Mouse (Mus musculus) embryo, embryonic 11 days (tissue): ENCODE measurements at regions not wholly inside any gene's neighbourhood (a gene's known extent, or its start where the extent isn't known, plus 50 kb on each side); places are given as distances from the start of the nearest gene placed in this dataset.

ENCODE experiments used
- DNase-seq: peaks from one replicate; pipeline ENCODE4 v3.0.0-alpha.2; 2015

GRCm38 (mm10) chr5:29142957-29143356 lies 52.8 kb upstream of the Rnf32 start:
- DNase-seq = no peak

DNA sequence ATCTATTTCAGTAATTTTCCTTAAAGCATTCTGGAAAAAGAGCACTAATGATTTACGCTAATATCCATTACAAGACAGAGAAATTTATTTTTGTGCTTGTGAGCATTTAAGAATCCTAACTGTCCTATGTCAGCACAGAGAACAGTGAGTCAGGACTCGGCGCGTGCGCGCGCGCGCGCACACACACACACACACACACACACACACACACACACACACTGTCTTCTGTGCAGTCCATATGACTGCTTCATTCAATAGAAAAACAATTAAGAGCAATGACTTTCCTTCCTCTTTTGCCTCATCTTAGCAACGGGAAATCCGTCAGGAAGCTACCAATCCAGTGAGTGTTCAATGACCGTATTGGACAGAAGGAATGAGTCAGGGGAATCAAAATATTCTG lies 53.3 kb upstream of the Rnf32 start:
- DNase-seq = no peak

GRCm38 (mm10) chr5:29137481-29137880 lies 58.3 kb upstream of the Rnf32 start:
- no peak for DNase-seq

DNA sequence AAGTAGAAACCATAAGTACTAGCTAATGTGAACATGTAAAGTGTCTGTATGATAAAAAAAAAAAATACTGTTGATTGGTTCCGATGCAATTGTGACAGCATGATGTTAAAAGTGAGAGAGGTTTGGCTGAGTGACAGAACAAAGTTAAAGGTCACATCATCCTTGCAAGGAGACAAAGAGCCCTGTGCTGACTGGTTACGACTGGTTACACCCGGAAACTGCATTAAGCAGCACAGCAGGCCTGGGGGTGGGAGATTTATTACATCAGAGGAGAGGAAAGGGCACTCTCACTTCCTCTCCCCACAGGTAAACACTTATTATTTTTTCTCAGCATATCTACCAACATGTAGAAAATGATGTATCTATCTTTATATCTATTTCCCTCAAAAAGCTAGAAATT lies 63.5 kb upstream of the Rnf32 start:
- DNase-seq = peak; percentile 62

- DNase-seq = peak; percentile 21
These were observed 64.0 kb upstream of the Rnf32 start for GRCm38 (mm10) chr5:29131762-29132161.

- no peak for DNase-seq
These were observed 66.1 kb upstream of the Rnf32 start for GRCm38 (mm10) chr5:29129724-29130123.

DNA sequence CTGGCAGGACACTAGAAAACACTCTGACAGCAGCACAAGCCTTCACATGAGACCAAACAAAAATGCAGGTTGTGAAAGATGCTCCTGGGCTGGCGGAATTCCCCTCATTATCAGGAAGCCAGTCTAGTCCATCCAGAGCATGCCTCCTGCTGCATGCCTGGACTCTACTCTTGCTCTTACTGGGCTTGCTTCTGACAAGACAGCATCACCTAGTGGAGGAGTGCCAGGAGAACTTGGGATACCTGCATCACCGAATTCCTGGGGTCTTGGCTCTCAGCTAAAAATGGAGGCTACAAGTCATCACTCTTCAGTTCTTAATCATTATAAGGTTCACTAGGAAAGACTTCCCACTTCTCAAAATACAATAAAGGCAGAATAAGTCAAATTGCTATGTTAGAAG lies 78.8 kb upstream of the Rnf32 start:
- no peak for DNase-seq

GRCm38 (mm10) chr5:29112531-29112930 lies 83.3 kb upstream of the Rnf32 start:
- DNase-seq = no peak

DNA sequence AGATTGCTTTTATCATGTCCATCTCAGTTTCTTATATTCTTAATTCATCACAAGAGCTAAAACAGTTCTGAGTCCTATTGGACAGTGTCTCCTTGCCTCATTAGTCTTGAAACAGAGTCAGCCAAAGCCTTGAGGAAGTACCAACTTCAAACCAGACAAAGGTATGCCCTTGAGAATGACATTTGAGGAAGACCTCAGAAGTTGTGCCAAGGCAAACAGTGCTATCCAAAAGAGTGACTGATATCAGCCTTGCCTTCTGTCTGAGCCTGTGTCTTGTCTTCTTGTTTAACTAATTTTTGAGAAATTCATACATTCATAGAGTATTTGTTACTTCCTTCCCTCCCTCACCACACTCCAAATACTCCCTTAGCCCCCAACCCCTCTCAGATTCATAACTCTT lies 88.5 kb upstream of the Rnf32 start:
- DNase-seq = no peak

GRCm38 (mm10) chr5:29083288-29083687 lies 112.5 kb upstream of the Rnf32 start:
- no peak for DNase-seq

DNA sequence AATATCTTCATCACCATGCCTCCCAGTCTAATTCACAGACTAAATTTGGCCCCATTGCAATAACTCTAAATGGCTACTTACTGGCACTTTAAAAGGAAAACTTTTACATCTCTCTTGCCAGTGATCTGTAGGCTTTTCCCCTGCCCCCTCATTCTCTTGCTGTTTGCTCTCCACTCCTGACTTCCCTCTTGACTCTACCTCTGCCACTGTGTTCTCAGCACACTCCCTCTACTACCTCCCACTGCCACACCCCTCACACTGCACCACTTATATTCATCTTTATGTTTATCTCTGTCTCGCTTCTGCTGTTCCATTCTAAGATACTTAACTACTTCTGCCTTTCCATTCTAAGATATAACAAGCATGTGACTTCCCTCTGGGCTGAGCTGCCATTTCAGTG lies 141.4 kb upstream of the Rnf32 start:
- no peak for DNase-seq

DNA sequence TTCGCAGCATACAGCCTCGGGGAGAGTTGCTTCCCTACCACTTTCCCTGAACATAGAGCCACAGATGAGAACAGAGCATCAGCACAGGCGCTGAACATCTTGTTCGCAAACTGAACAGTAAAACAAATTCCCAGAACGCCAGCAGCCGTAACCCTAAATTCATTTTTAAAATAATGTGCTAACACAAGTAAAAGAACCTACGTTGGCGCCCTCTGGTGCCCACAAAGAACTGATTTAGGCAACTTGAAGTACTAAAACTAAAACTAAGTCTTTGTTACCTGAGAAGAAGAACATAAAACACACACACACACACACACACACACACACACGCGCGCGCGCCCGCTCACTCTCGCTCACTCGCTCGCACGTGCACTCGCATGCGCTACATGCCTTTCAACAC lies 159.2 kb upstream of the Rnf32 start:
- DNase-seq = peak; percentile 60

GRCm38 (mm10) chr5:29033462-29033997 lies 162.3 kb upstream of the Rnf32 start:
- DNase-seq = no peak

DNA sequence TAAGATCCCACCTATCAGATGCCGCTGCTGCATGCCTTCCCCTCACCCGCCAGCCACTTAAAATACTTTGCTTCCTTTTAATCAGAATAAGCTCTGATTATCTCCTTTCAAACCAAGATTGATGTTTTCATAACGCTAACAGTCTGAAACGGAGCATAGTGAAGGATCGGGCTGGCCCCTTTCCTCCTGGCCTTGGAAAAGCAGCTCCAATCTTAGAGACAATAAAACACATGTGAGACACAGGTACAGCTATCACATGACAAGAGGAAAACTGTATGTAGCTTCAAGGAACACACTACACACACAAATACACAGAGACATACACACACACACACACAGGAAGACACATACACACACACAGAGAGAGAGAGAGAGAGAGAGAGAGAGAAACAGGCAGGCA lies 165.3 kb upstream of the Rnf32 start:
- peak; percentile 5 for DNase-seq

GRCm38 (mm10) chr5:29029957-29030356 lies 165.8 kb upstream of the Rnf32 start:
- DNase-seq = no peak

DNA sequence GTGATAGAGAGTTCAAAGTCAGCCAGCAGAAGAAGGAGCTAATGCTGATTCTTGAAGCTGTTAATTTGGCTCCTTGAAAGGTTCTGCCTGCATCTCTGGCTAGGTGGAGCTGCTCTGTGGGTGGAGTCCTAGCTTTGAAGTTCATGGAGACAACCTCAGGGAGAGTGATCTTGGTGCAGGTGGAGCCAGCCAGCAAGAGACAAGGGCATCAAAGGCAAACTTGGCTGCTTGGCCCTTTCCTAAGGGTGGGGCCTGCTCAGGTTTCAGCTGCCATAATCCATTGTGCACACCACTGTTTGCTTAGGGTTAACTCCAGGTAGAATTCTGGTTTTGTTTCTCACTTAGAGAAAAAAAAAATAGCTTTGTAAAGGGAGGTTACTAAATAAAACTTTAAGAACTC lies 170.7 kb upstream of the Rnf32 start:
- DNase-seq = no peak

DNA sequence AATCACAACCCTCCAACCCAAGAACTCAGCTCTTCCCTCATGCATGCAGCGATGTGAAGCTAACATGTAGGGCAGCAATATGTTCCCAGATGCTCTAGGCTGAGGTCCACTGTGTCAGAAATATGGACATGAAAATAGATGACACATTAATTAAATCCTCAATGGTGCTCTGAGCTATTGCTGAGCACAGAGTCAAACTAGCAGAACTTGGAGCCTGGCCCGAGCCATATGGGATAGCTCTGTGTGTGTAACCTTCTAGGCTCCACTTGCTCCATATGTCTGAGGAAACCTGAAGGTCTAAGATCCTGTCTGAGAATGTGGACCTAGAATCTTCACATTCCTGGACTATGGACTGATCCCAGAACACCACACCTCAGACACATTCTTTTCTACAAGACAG lies 203.0 kb upstream of the Rnf32 start:
- DNase-seq = no peak

DNA sequence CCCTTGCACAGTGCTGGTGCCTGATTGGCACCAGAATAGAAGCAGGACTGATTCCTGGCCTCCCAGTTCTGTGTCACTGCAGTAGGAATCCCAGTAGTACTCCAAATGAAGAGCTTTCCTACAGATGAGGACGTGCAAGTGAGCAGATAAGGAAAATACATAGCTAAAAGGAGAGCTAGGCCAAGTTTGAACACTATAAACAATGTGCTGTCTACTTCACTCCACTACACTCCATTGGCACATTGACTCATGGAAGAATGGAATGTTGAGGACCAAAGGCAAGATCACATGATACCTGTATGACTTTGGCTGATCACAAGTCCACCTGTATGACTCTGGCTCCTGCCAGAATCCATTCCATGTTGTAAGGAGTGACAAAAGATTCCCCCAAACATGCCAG lies 215.9 kb upstream of the Rnf32 start:
- no peak for DNase-seq

DNA sequence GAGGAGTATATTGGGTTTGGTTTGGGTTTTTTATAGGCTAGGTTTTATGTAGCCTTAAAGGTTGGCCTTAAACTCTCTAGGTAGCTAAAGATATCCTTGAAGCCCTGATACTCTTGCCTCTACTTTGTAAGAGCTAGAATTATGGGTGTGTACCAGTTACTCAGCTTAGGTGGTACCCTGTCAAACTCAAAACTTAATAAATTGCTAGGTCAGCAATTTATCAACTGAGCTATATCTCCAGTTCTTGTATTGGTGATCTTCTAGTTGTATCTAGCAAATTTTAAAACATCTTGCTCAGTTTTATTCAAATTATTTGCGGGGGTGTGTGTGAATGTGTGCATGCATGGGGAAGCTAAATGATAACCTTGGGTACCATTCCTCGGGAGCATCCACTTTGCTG lies 225.4 kb upstream of the Rnf32 start:
- DNase-seq = no peak

GRCm38 (mm10) chr5:28955036-28955435 lies 240.8 kb upstream of the Rnf32 start:
- DNase-seq = peak; percentile 61

DNA sequence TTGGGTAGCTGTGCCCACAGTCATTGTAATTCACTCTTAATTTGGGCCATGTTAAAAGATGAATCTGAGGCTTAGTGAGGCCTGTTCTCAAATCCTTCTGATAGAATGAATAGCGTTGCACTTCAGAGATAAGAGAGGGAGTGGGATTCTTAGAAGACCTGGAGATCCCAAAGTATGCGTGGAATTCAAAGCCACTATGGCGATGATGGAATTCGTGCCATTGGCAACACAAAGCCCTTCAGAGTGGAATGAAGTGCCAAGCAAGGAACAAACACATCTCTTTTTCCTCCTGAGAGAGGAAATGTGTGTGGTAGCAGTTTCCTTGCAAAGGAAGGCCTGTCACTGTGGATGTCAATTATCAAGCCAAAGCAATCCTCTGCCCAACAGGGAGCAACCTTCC lies 248.3 kb upstream of the Rnf32 start:
- no peak for DNase-seq

DNA sequence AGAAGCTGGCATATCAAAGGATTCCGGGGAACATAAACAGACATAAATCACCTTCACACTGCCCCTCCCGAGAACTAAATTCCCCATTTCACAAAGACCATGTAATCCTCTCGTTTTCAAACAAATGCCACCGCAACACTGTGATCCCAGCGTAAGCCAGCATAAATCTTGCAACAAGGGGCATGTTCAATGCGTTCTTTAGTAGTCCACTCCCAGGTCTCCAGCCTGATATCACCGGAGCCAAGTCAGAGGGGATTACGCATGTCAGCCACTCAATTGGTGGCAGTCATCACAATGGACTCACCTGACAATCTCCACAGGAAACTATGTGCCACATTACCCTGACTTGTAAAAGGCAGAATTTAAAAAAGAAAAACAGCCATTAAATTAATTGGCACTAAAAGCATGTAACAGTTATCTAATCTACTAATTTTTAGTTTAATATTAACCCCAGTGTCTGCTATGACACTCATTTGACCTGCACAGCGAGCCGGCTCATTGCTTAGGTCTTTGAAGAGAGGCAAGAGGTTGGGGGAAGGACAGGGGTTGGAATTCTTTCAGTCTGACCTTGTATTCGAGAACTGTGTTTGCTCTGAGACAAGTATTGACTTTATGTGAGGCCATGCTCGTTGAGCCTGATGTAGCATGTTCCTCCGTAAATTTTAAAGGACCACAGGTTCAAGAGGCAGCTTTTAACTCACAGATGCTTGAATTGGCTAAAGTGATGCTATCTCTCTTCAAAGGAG lies 252.0 kb upstream of the Rnf32 start:
- DNase-seq = no peak

GRCm38 (mm10) chr5:28940972-28941371 lies 254.8 kb upstream of the Rnf32 start:
- no peak for DNase-seq

GRCm38 (mm10) chr5:28919296-28920063 lies 276.3 kb upstream of the Rnf32 start:
- DNase-seq = no peak
